Mouse (Mus musculus) liver, adult 2 months (tissue): Measurements from ENCODE around the gene Rps6ka4. TPM values are rescaled to one million over a fixed set of nuclear protein-coding genes. Genes with fewer than 3 reads are reported as not detected.

Source experiments
- DNase-seq: peaks from one replicate; pipeline ENCODE4 v3.0.0-alpha.2; 2011; ENCODE audit warnings: low read depth, low spot score; ENCODE audit errors: extremely low read depth
- H3K27ac ChIP-seq: fragments of 200-500 bp; replicated peaks from 2 replicates; pipeline ENCODE4 v1.5.1; 2012; ENCODE audit warnings: low read depth, mild to moderate bottlenecking, control low read depth, inconsistent platforms, low read length; ENCODE audit not compliant: insufficient read depth
- H3K27me3 ChIP-seq: fragments of 200-500 bp; 2 replicates; pipeline ENCODE4 v1.6.1; 2012; ENCODE audit warnings: mild to moderate bottlenecking, moderate library complexity, low read length, inconsistent platforms; ENCODE audit not compliant: control insufficient read depth, insufficient read depth
- H3K36me3 ChIP-seq: fragments of 200-500 bp; 2 replicates; pipeline ENCODE4 v1.6.1; 2012; ENCODE audit warnings: low read length, inconsistent platforms; ENCODE audit not compliant: control insufficient read depth, insufficient read depth
- H3K4me1 ChIP-seq: fragments of 200-500 bp; 2 replicates; pipeline ENCODE4 v1.6.1; 2011; ENCODE audit warnings: low read length; ENCODE audit not compliant: control insufficient read depth, insufficient read depth
- H3K4me3 ChIP-seq: fragments of 200-500 bp; 2 replicates; pipeline ENCODE4 v1.5.1; 2011; ENCODE audit warnings: low read depth, mild to moderate bottlenecking, control low read depth, low read length, moderate library complexity; ENCODE audit not compliant: insufficient read depth
- H3K79me2 ChIP-seq: fragments of 200-500 bp; 2 replicates; pipeline ENCODE4 v1.6.1; 2012; ENCODE audit warnings: inconsistent platforms, mild to moderate bottlenecking, low read length, moderate library complexity; ENCODE audit not compliant: control insufficient read depth, insufficient read depth
- H3K9ac ChIP-seq: fragments of 200-500 bp; 2 replicates; pipeline ENCODE4 v1.6.1; 2012; ENCODE audit warnings: low read depth, mild to moderate bottlenecking, control low read depth, inconsistent platforms, low read length
- CTCF ChIP-seq: fragments of 200-500 bp; IDR thresholded peaks from 2 replicates; pipeline ENCODE4 v1.5.1; 2011; ENCODE audit warnings: low read depth, low read length, control low read depth
- POLR2A ChIP-seq: fragments of 200-500 bp; IDR thresholded peaks from 2 replicates; pipeline ENCODE4 v1.6.1; 2011; ENCODE audit warnings: low read length, control low read depth; ENCODE audit not compliant: insufficient read depth; ENCODE audit errors: extremely low read depth
- WGBS: fragments of 180-500 bp; shearing (Covaris S2); methylation state at CpG from one replicate; pipeline ENCODE4 v1.1.7; 2018; 5-methylcytosine and 5-hydroxymethylcytosine counted together
- polyA plus RNA-seq: library from polyadenylated mRNA; depleted of rRNA; stranded (reverse); fragments of >200 nt; gene quantifications from 2 replicates; pipeline ENCODE4 v1.2.3, GENCODE M21; 2012
- total RNA-seq: library from RNA; depleted of rRNA; stranded (reverse); fragments of >200 nt; gene quantifications from 2 replicates; pipeline ENCODE4 v1.2.3, GENCODE M21; 2014

The Rps6ka4 gene
- total and polyA plus RNA-seq, 2 experiments: 3.9 to 8.4 TPM

DNA sequence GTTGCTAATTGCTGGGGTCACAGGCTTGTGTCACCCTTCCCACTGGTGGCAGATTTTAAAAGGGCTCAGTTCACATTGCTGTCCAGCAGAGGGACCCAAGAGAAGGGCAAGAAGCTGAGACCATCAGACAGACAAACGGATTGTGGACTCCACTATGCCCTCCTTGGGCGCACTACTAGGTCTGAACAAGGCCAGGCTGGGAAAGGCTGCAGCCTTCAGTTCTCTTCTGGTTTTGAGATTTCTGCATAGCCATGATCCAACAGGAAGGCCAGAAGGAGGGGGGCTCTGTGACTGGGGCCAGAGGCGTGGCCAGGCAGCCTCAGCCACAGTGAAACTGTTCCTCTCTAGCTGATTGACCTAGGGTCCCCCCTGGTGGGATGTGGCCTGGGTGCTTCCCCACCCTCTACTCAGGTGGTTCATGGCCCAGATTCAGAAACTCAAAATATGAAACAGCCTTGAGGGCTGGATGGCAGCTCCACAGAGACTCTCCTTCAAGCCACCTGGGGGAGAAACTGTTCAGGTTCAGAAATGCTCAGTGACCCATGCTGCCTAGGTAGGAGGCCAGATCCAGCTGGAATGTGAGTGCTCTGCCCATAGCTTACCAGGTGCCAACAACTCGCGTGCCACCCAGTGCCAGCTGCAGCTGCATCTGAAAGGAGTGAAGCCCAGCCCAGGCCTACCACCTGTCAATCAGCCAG lies 31.3 kb upstream of the Rps6ka4 start:
- Histone ChIP-seq H3K27me3 (no peaks in the 10 kb centered on the region), H3K4me3 (no peak overlapping the region), H3K36me3 (no peaks in the 10 kb centered on the region), H3K4me1 (peaks cover 7% of the 10 kb centered on the region; the same call in 1 of the 2 replicates), H3K9ac (peak overlapping the region; percentile 36; the same call in 1 of the 2 replicates), H3K27ac (peak overlapping the region; percentile 56), H3K79me2 (no peaks in the 10 kb centered on the region)
- peak; percentile 46 for DNase-seq
- no peak for TF ChIP-seq POLR2A
- TF ChIP-seq CTCF: peak; percentile 70
- 64% methylated on average over 5 of the region's 5 CpGs for WGBS

DNA sequence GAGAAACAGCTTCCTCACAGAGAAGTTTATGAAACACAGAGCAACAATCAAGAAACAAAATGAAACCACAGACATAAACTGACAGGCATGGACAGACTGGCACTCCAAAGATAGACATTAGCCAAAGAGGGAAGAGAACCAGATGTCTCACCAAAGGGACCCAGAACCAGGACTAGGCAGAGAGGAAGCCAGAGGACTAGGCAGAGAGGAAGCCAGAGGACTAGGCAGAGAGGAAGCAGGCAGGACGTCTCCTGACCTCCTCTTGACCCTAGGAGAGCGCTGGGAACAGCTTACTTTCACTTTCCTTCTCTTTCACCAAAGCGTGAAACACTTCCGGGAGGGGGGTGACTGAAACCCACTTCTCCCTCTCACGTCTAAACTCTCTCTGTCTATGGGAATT lies 28.9 kb upstream of the Rps6ka4 start:
- peaks cover 7% of the 10 kb centered on the region; the same call in 1 of the 2 replicates for H3K4me1 ChIP-seq
- peak overlapping the region; percentile 8; the same call in 1 of the 2 replicates for H3K27ac ChIP-seq
- peak overlapping the region; percentile 24; the same call in 1 of the 2 replicates for H3K4me3 ChIP-seq
- H3K27me3 ChIP-seq: no peaks in the 10 kb centered on the region
- DNase-seq: peak; percentile 63
- TF ChIP-seq POLR2A (no peak), CTCF (no peak)
- 6% methylated on average over 5 of the region's 5 CpGs for WGBS
- no peaks in the 10 kb centered on the region for H3K79me2 ChIP-seq
- H3K9ac ChIP-seq: no peak overlapping the region
- no peaks in the 10 kb centered on the region for H3K36me3 ChIP-seq

DNA sequence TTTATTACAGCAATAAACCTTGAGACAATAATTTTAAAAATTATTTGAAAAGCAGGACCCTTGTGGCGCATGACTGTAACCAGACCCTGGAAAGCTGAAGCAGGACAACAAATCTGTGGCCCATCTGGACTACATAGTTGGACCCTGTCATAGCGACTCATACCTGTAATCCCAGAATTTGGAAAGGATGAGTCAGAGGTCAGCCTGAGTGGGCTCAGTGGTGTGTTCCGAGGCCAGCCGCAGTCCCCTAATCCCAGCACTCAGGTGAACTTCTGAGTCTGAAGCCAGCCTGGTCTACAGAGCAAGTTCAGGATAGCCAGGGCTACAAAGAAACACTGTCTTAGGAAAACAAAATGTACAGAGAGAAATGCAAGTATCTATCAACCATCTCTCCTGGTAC lies 21.0 kb upstream of the Rps6ka4 start:
- TF ChIP-seq POLR2A (no peak), CTCF (no peak)
- Histone ChIP-seq H3K4me3 (no peak overlapping the region), H3K27ac (no peak overlapping the region), H3K36me3 (no peaks in the 10 kb centered on the region), H3K9ac (no peak overlapping the region), H3K79me2 (no peaks in the 10 kb centered on the region), H3K4me1 (no peaks in the 10 kb centered on the region), H3K27me3 (no peaks in the 10 kb centered on the region)
- WGBS: 96% methylated on average over 4 of the region's 4 CpGs
- no peak for DNase-seq

DNA sequence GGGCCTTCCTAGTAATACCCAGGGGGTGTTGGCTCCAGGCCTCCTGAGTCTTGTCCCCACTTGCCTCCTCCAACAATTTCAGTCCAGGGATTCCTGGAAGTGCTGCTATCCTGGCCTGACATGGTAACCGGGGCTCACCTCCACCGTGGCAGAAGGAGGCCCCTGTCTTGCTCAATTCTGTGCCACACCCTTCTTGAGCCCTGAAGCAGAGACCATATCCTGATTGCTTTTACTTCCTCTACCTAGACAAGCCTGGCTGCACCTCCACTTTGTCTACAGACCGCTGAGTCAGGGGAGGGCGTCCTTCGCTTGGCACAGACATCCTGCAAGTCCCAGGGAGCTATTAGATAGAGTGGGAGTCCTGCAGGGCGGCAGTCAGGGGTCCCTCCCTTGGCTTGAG lies 20.3 kb upstream of the Rps6ka4 start:
- WGBS: 90% methylated on average over 6 of the region's 6 CpGs
- no peak overlapping the region for H3K27ac ChIP-seq
- H3K4me1 ChIP-seq: no peaks in the 10 kb centered on the region
- H3K36me3 ChIP-seq: no peaks in the 10 kb centered on the region
- no peak for DNase-seq
- H3K27me3 ChIP-seq: no peaks in the 10 kb centered on the region
- no peak overlapping the region for H3K9ac ChIP-seq
- H3K79me2 ChIP-seq: no peaks in the 10 kb centered on the region
- no peak overlapping the region for H3K4me3 ChIP-seq
- no peak for TF ChIP-seq CTCF
- no peak for TF ChIP-seq POLR2A

DNA sequence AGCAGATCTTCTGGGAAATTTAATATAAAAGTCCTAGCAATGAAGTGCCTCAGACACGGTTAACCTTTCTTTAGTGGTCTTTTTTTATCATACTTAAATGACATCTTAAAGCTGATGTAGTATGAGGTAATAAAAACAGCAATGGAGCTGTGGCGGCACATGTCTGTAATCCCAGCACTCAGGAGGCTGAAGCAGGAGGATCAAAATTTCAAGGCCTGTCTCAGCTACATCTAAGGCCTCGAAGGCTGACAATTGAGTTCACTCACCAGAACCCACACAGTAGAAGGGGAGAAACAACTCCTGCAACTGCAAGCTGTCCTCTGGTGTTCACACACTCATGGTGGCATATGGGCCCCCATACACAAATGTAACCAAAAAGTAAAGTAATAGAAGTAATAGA lies 19.5 kb upstream of the Rps6ka4 start:
- Histone ChIP-seq H3K27ac (no peak overlapping the region), H3K36me3 (no peaks in the 10 kb centered on the region), H3K4me3 (no peak overlapping the region), H3K79me2 (no peaks in the 10 kb centered on the region), H3K4me1 (peaks cover 3% of the 10 kb centered on the region; the same call in 1 of the 2 replicates), H3K27me3 (no peaks in the 10 kb centered on the region), H3K9ac (no peak overlapping the region)
- TF ChIP-seq CTCF (no peak), POLR2A (no peak)
- 93% methylated on average over 3 of the region's 3 CpGs for WGBS
- DNase-seq: no peak

DNA sequence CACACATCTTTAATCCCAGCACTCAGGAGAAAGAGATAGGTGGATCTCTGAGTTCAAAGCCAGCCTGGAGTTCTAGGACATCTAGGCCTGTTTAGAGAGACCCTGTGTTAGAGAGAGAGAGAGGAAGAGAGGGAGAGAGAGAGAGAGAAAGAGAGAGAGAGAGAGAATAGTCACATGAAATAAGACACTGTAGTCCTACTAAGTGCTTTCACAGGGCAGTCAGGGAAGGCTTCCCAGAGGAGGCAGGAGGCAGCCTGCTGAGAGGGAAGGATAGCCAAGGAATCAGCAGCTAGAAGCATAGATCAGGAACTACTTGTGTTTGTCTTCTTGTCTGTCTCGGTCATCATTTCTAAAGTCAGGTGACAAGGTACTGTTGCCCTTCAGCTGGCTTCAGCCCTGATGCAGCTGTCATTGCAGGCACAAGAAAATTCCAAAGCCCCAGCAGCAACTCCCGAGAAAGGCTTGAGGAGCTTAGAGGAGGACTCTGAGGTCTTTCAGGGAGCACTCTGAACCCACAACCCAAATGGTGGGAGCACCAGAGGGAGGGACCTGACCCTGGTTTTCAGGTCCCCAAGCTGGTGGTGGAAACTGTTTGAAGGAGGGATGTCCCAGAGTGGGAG lies 18.7 kb upstream of the Rps6ka4 start:
- H3K36me3 ChIP-seq: no peaks in the 10 kb centered on the region
- peaks cover 3% of the 10 kb centered on the region; the same call in 1 of the 2 replicates for H3K4me1 ChIP-seq
- H3K79me2 ChIP-seq: no peaks in the 10 kb centered on the region
- no peak overlapping the region for H3K27ac ChIP-seq
- no peak for DNase-seq
- H3K27me3 ChIP-seq: no peaks in the 10 kb centered on the region
- H3K9ac ChIP-seq: no peak overlapping the region
- H3K4me3 ChIP-seq: no peak overlapping the region
- TF ChIP-seq POLR2A (no peak), CTCF (no peak)
- WGBS: 86% methylated on average over 2 of the region's 2 CpGs
